Mouse (Mus musculus) G1E (cell line): ENCODE results near the gene Zfp324.

ENCODE experiments used
- CTCF ChIP-seq: IDR thresholded peaks from 2 replicates; pipeline ENCODE4 v1.5.1; 2012; ENCODE audit warnings: low read depth, low read length, inconsistent platforms, mixed read lengths
- GATA2 ChIP-seq: IDR thresholded peaks from 2 replicates; pipeline ENCODE4 v1.6.1; 2012; ENCODE audit warnings: low read depth, low read length, inconsistent platforms, borderline replicate concordance

DNA sequence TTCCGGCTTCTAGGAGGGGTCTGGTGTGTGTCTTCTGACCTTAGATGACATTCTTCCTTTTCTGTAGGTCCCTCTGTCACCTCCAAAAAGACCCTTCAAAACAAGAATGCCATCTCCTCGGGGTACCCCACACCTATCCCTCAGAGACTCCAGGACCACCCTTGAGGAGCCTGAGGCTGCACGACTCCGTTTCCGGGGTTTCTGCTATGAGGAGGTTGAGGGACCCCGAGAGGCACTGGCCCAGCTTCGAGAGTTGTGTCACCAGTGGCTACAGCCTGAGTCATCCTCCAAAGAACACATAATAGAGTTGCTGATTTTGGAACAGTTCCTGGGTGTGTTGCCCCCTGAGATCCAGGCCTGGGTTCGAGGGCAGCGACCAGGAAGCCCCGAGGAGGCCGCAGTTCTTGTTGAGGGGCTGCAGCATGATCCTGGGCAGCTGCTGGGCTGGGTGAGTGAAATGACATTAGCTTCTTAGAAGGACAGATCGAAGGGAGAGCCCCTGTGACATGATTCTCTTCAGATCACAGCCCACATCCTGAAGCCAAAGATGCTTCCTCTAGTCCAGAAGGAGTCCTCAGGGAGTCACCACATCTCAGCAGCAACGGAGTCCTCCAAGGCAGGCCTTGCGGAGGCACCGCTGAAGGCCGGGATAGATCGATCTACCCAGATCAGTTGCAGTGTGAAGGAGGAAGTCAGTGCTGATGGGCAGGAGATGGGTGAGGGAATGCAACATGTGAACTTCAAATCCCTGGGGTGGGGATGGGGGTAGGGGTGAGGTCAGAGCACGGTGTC lies 13.5 kb downstream of the Zfp324 start:
- TF ChIP-seq CTCF (no peak), GATA2 (no peak)
